Mouse (Mus musculus) right cerebral cortex, postnatal 25 days (tissue): ENCODE measurements at regions not wholly inside any gene's neighbourhood (a gene's known extent, or its start where the extent isn't known, plus 50 kb on each side); places are given as distances from the start of the nearest gene placed in this dataset.
"Not testable (repeated sequence)": the region's sequence is repeated elsewhere in the genome, so short reads cannot be mapped to it uniquely, and the experiment has no call there.

ENCODE experiments used
- DNase-seq: peaks from one replicate; pipeline ENCODE4 v3.0.0; 2022

DNA sequence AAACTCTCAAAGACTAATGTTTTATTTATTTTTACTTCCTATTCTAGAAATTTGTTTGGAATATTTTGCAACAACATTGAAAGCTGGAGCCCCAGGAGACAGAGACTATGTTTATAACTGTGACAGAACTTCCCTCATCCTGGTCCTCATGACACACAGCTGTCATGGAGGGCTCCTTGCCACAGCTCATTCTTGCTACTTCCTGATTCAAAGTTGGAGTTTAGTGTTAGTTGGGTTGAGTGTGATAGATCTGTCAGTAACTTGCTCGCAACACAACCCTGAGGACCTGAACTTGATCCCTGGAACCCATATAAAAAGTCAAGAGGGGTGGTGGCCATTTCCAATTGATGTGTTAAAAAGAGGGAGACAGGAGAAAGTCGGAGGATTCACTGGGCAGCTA, 328.3 kb upstream of the Nox3 start:
- DNase-seq, result no peak

DNA sequence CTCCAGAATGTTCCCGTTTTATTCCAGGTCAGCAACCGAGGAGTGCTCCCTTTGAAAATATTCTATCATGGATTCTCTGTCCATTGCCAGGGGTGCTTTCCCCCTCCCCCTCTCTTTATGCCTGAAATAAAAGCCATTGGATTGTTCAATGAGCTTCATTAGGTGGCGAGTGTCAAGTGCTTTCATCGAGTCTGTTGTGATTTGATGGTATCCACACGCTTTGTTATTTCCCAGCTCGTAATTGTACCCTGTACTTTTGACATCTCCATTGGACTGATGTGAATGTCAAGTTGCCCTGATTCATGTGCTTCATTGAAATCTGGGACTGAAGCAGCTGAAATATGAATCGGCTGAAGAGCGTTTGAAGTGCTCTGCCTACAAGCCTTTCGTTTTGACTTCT, 333.1 kb upstream of the Nox3 start:
- no peak for DNase-seq

GRCm38 (mm10) chr17:4034816-4035360, 338.8 kb upstream of the Nox3 start:
- no peak for DNase-seq

GRCm38 (mm10) chr17:4040104-4040664, 344.1 kb upstream of the Nox3 start:
- peak; percentile 4 for DNase-seq

DNA sequence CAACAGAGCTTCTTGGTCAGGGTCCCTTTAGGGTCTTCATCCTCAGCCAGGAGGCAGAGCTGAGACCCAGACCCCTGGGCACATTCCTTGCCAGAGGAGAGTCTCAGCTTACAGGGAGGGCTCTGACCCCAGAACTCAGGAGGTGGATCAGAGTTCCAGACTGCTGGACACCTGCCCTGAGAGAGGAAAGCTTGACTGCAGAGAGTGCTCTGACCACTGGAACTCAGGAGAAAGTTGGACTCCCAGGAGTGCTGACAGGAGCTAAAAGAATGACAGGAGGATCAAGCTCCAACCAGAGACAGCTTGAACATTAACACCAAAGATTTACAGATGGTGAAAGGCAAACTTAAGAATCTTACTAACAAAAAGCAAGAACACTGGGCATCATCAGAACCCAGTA, 364.1 kb upstream of the Nox3 start:
- not testable (repeated sequence) for DNase-seq

GRCm38 (mm10) chr17:4073381-4073780, 377.3 kb upstream of the Nox3 start:
- peak; percentile 5 for DNase-seq

- no peak for DNase-seq
These were observed 384.5 kb upstream of the Nox3 start for GRCm38 (mm10) chr17:4080564-4080963.

GRCm38 (mm10) chr17:4094621-4095020, 398.6 kb upstream of the Nox3 start:
- no peak for DNase-seq

- no peak for DNase-seq
These were observed 407.3 kb upstream of the Nox3 start for GRCm38 (mm10) chr17:4103321-4103720.

- no peak for DNase-seq
These were observed 413.2 kb upstream of the Nox3 start for GRCm38 (mm10) chr17:4109263-4109662.

DNA sequence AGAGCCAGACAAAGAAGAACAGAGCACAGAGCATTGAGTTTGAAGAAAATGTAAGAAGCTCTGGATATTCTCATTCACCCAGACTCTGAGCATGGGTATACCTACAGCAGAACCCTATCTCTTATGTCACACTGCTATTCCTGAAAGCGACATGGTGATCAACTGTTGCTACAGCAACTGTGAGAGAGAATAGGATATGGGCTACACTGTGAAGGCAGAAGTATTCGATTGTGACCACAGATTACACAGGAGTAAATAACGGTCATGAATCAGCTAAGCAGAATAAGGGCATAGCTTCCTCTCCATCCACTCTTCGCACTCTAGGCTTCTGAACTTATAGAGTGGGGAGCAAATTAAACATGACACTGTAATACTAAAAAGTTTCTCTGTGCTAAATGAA, 417.0 kb upstream of the Nox3 start:
- DNase-seq, result no peak

GRCm38 (mm10) chr17:4116476-4116875, 420.4 kb upstream of the Nox3 start:
- DNase-seq, result no peak

GRCm38 (mm10) chr17:4133678-4134077, 437.6 kb upstream of the Nox3 start:
- DNase-seq, result no peak

DNA sequence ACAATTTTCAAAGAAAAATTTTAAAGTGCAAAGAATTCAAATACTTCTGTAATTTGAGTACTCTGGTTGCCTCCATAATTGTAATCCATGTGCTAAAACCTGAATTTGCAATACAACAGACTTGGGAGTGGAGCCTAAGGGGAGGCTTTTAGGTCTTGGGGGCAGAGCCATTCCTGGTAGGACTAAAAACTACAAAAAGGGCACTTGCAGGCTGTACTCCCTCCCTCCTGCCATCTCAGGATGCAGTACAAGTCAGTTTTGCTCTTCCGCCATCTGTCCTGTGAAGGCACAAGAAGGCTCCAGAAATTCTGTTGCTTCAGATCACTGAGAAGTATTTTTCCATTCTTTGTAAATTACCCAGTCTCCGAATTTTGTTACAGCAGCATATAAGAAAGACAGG, 467.4 kb upstream of the Nox3 start:
- no peak for DNase-seq

DNA sequence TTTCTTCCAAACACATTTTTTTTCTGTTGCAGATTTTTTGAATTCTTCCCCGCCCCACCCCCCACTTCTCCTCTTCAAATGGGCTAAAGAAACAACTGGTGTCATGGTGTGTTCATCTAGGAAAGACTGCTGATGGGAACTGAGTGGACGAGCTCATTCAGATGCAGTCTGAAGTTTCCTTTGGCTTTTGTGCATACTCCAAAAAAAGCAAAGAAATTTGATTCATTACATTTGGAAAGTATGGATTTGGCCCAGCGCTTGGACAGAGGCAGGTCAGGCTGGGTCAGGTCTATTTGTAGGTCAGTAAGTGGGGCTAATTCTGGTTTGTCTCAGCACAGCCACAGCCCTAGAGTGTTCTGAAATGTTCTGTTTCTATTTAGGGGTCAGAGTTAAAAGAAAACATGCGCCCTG, 477.9 kb upstream of the Nox3 start:
- DNase-seq, result no peak

DNA sequence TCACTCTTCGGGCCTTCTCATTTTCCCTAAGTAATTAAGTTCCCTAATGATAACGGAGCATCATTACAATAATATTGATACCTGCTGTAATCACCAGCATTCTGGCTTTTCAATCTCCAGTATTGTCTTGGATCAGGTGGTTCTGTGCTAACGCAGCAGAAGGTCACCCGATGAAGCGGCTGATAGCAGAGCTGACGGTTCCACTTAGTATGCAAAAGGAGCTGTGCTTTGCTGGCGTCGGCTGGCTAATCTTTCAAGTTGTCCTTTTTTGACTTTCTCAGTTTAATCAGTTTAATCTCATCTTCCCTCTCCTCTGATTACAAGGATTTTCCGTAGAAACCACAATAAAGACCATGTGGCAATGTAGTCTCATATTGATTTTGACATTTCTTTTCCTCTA, 478.9 kb upstream of the Nox3 start:
- DNase-seq, result no peak

DNA sequence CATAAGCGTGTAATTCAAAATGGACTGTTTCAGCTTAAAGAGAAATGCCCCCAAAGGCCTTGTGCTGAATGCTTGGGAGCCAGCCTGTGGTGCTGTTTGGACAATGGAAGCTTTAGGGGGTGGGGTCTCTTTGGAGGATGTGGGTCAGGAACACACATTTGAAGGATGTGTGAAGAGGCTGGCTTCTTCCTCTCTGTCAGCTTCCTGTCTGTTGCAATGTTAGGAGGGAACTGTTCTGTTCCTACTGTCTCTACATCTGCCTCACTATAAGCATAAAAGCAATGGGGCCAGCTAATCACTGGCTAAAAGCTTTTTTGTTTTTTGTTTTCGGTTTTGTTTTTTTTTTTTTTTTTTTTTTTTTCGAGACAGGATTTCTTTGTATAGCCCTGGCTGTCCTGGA, 480.5 kb upstream of the Nox3 start:
- no peak for DNase-seq

GRCm38 (mm10) chr17:4177485-4178150, 481.6 kb upstream of the Nox3 start:
- no peak for DNase-seq

DNA sequence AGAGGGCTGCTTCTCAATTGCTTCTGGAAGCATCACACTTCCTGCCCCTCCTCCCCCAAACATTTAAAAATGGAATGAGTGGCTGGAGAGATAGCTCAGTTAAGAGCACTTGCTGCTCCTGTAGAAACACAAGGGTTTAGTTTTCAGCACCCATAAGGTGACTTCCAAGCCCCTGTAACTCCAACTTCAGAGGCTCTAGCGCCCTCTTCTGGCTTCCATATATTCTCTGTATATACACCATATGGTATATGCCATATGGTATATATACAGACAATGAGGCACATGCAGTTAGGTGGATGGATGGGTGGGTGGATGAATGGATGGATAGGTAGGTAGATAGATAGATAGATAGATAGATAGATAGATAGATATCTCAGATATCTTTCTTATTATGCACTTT, 483.2 kb upstream of the Nox3 start:
- DNase-seq, result no peak

DNA sequence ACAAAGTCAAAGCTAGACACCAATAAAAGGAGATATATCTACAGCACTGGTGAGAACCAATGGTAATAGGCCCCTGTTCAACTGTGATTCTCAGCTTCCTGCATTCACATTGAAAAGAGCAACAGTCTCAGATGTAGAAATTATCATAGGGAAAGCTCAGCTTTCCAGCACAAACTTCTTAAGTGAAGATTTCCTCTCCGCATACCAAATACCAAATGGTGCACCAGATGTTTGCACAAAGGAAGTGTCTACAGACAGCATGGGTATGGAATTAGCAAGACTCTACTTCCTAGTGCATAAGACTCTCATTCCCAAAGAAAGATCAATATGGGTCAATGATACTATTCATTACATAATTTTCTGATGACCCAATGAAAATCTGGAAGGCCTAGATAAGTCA, 486.0 kb upstream of the Nox3 start:
- DNase-seq, result no peak

- no peak for DNase-seq
These were observed 490.7 kb upstream of the Nox3 start for GRCm38 (mm10) chr17:4186802-4187201.

DNA sequence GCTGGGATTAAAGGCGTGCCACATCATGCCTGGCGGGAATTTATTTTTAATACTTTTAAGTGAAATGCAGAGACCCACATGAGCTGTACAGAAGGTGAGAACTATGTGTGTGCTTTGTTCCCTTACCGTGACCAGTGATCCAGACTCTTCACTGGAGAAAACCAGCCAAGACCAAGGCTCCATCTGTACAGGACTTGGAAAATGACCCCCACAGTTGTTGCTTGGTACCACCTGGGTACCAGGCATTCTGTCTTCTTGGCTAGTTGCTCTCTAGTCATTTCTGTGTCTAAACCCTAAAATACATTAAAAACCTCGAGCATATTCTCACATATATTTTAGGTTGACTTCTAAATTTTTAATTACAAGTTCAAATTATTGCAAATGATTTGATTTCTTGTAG, 491.5 kb upstream of the Nox3 start:
- DNase-seq, result no peak

DNA sequence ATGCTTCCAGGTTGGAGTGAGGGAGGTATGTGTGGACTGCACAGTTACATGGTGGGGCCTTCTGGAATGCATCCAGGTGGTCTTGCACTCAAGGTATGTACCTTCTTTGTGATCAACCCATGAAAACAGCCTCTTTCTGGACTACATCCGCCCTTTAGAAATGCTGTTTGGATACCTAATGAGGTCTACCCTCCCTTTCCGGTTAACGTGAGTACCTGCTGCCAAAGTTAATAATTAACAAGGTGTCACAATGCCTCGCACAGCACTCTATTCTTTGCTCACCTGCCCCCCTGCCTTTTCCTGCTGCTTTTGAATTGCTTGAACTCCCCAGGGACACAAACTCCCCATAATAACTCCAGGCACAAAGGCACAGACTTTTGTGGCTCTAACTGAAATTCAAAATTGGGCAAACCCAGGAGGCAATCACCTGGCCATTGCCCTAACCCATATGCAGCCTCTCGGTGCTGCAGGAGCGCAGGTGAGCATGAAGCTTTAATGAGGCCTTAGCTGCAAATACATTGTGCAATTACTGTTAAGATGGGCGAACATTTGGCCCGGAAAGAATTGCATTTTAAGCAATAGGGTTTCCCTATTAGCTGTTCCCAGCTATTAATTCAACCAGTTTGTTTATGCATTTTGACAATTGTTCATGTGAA, 500.9 kb upstream of the Nox3 start:
- no peak for DNase-seq

GRCm38 (mm10) chr17:4198001-4198400, 501.9 kb upstream of the Nox3 start:
- DNase-seq, result no peak
